Mouse (Mus musculus) brain, embryonic 14.5 days (tissue): Measurements from ENCODE around the gene Cdc42bpa.

Experiments
- CTCF ChIP-seq: fragments of 200-500 bp; IDR thresholded peaks from 2 replicates; pipeline ENCODE4 v1.5.1; 2012; ENCODE audit warnings: inconsistent platforms, mild to moderate bottlenecking, moderate library complexity, borderline replicate concordance; ENCODE audit not compliant: insufficient read depth, insufficient read length; ENCODE audit errors: extremely low read depth
- POLR2A ChIP-seq: fragments of 200-500 bp; IDR thresholded peaks from 2 replicates; pipeline ENCODE4 v1.6.1; 2012; ENCODE audit warnings: mild to moderate bottlenecking, inconsistent platforms, borderline replicate concordance; ENCODE audit not compliant: poor library complexity, insufficient read depth, insufficient read length, severe bottlenecking; ENCODE audit errors: extremely low read depth

GRCm38 (mm10) chr1:180168294-180168693, 208.0 kb downstream of the Cdc42bpa start:
- no peak for TF ChIP-seq POLR2A
- TF ChIP-seq CTCF = no peak
